Mouse (Mus musculus): ENCODE measurements around the gene Creb5. TPM values are rescaled to one million over a fixed set of nuclear protein-coding genes. Genes with fewer than 3 reads are reported as not detected.

Creb5 gene
- polyA plus RNA-seq, 1 experiment from 2014 or later = 0.20 TPM

DNA sequence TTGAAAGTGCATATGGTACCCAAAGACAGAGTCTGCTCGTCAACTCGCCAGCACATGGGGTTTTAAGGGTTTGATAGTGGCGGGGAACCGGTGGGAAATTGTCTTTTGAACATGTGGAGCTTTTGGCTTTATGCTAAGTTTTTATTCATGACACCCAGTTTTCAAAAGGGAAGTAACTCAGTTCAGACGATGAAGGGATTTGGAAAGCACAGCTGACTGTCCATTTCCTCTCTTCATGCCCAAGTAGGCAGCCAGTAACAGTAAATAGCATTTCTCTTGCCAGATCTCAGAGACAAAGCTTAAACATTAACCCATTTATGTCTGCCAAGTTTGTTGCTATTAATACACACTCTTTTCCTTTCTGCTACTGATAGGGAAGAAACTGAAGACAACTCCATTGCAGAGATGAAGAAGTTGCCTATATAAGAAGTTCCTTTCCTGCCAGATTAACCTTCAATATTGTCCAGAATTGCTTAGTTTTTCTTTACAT is 444.0 kb downstream of the Creb5 start:
- no peak for DNase-seq

DNA sequence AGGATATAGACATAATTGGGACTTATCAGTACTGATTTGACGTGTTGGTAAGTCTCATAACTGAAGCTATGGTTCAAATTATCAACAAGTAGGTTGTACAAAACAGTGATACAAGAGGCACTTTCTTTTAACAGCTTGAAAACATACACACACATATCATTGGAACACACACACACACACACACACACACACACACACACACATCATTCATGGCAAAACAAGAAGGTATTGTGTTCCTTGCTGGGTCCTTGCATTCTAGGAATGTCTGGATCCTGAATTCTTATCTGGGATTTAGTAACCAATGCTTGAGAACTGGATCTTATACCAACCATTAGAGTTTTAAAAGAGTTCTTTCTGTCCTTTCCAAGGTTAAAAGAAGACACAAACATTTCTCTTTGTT is 446.5 kb downstream of the Creb5 start:
- ATAC-seq (no peak), DNase-seq (no peak)
- TF ChIP-seq EP300 (IDR thresholded peaks at IDR 0.05; ENCODE audit: low read depth) = no peak
- no peak for TF ChIP-seq CTCF (IDR thresholded peaks at IDR 0.05; ENCODE audit: low read depth)
- no peak overlapping the region for H3K9ac ChIP-seq (replicated peaks)
- no peaks in the 10 kb centered on the region for H3K27me3 ChIP-seq (ENCODE audit: insufficient read depth, low read length)
- H3K9me3 ChIP-seq (ENCODE audit: low read length) = no peaks in the 10 kb centered on the region
- peaks cover 3% of the 10 kb centered on the region; the same call in 1 of the 2 replicates for H3K4me1 ChIP-seq (ENCODE audit: insufficient read depth)
- no peaks in the 10 kb centered on the region for H3K36me3 ChIP-seq (replicated peaks; ENCODE audit: insufficient read depth, low read length)
- H3K4me3 ChIP-seq (ENCODE audit: low read depth, low read length) = no peak overlapping the region
- no peak overlapping the region for H3K4me2 ChIP-seq (ENCODE audit: low read depth, low read length)
- WGBS (ENCODE audit: insufficient replicate concordance) = 72% methylated on average over 1 of the region's 1 CpGs
- H3K27ac ChIP-seq (ENCODE audit: low read depth) = no peak overlapping the region

More for the DNA sequence above, 444.0 kb downstream of the Creb5 start:
- H3K9me3 ChIP-seq (ENCODE audit: low read length) = no peaks in the 10 kb centered on the region
- no peak overlapping the region for H3K4me3 ChIP-seq (ENCODE audit: low read depth, low read length)
- ATAC-seq = no peak
- no peaks in the 10 kb centered on the region for H3K36me3 ChIP-seq (replicated peaks; ENCODE audit: insufficient read depth, low read length)
- H3K9ac ChIP-seq (replicated peaks) = no peak overlapping the region
- no peak overlapping the region for H3K27ac ChIP-seq (ENCODE audit: low read depth)
- WGBS (ENCODE audit: insufficient replicate concordance) = 63% methylated on average over 5 of the region's 5 CpGs
- H3K4me1 ChIP-seq (ENCODE audit: insufficient read depth) = peaks cover 3% of the 10 kb centered on the region; the same call in 1 of the 2 replicates
- H3K4me2 ChIP-seq (ENCODE audit: low read depth, low read length) = no peak overlapping the region
- no peaks in the 10 kb centered on the region for H3K27me3 ChIP-seq (ENCODE audit: insufficient read depth, low read length)
- no peak for TF ChIP-seq CTCF (IDR thresholded peaks at IDR 0.05; ENCODE audit: low read depth)
- no peak for TF ChIP-seq EP300 (IDR thresholded peaks at IDR 0.05; ENCODE audit: low read depth)

DNA sequence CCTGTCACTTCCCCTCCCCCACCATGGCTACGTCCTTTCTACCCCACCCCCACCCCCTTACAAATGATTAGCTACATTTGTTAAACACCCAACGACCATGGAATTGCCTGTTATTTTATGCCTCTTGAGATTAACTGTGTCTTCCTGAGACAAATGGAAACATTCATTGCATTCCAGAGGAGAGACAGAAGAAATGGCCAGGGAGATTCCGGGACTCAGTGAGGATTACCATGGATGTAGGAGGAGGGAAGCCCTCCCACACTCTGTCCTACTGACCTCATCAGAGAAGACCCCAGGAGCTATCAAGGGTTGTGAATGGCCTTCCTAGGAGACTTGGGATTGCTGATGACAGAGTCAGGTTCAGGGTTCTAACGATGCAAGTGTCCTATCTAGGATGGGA is 446.9 kb downstream of the Creb5 start:
- ATAC-seq = no peak
- WGBS (ENCODE audit: insufficient replicate concordance) = 50% methylated on average over 4 of the region's 4 CpGs

GRCm38 (mm10) chr6:53735696-53736095 is 448.6 kb downstream of the Creb5 start:
- DNase-seq = no peak
- no peak for TF ChIP-seq CTCF (IDR thresholded peaks at IDR 0.05; ENCODE audit: low read depth)
- TF ChIP-seq EP300 (IDR thresholded peaks at IDR 0.05; ENCODE audit: low read depth) = no peak
- Histone ChIP-seq H3K9ac (replicated peaks) (no peak overlapping the region), H3K4me1 (ENCODE audit: insufficient read depth) (peaks cover 2% of the 10 kb centered on the region; the same call in 1 of the 2 replicates), H3K36me3 (replicated peaks; ENCODE audit: insufficient read depth, low read length) (no peaks in the 10 kb centered on the region), H3K27ac (ENCODE audit: low read depth) (no peak overlapping the region), H3K9me3 (ENCODE audit: low read length) (no peaks in the 10 kb centered on the region), H3K4me3 (ENCODE audit: low read depth, low read length) (no peak overlapping the region), H3K4me2 (ENCODE audit: low read depth, low read length) (no peak overlapping the region), H3K27me3 (ENCODE audit: insufficient read depth, low read length) (no peaks in the 10 kb centered on the region)
- no peak for ATAC-seq
- 69% methylated on average over 6 of the region's 6 CpGs for WGBS (ENCODE audit: insufficient replicate concordance)

More for the DNA sequence above, 446.9 kb downstream of the Creb5 start:
- no peak for DNase-seq
- Histone ChIP-seq H3K4me3 (ENCODE audit: low read depth, low read length) (no peak overlapping the region), H3K27ac (ENCODE audit: low read depth) (no peak overlapping the region), H3K36me3 (replicated peaks; ENCODE audit: insufficient read depth, low read length) (no peaks in the 10 kb centered on the region), H3K27me3 (ENCODE audit: insufficient read depth, low read length) (no peaks in the 10 kb centered on the region), H3K9me3 (ENCODE audit: low read length) (no peaks in the 10 kb centered on the region), H3K4me1 (ENCODE audit: insufficient read depth) (peaks cover 3% of the 10 kb centered on the region; the same call in 1 of the 2 replicates), H3K4me2 (ENCODE audit: low read depth, low read length) (no peak overlapping the region), H3K9ac (replicated peaks) (no peak overlapping the region)
- TF ChIP-seq EP300 (IDR thresholded peaks at IDR 0.05; ENCODE audit: low read depth) = no peak

- TF ChIP-seq EP300 (IDR thresholded peaks at IDR 0.05; ENCODE audit: low read depth) (no peak), CTCF (IDR thresholded peaks at IDR 0.05; ENCODE audit: low read depth) (no peak)
- ATAC-seq = no peak
- no peaks in the 10 kb centered on the region for H3K27me3 ChIP-seq (ENCODE audit: insufficient read depth, low read length)
- no peaks in the 10 kb centered on the region for H3K36me3 ChIP-seq (replicated peaks; ENCODE audit: insufficient read depth, low read length)
- DNase-seq = no peak
- H3K4me3 ChIP-seq (ENCODE audit: low read depth, low read length) = no peak overlapping the region
- H3K9ac ChIP-seq (replicated peaks) = no peak overlapping the region
- H3K27ac ChIP-seq (ENCODE audit: low read depth) = no peak overlapping the region
- no peaks in the 10 kb centered on the region for H3K4me1 ChIP-seq (ENCODE audit: insufficient read depth)
- H3K9me3 ChIP-seq (ENCODE audit: low read length) = no peaks in the 10 kb centered on the region
- no peak overlapping the region for H3K4me2 ChIP-seq (ENCODE audit: low read depth, low read length)
These were observed 451.1 kb downstream of the Creb5 start for GRCm38 (mm10) chr6:53738206-53738605.

- H3K4me2 ChIP-seq (ENCODE audit: low read depth, low read length) = no peak overlapping the region
- no peak overlapping the region for H3K27ac ChIP-seq (ENCODE audit: low read depth)
- no peak for TF ChIP-seq CTCF (IDR thresholded peaks at IDR 0.05; ENCODE audit: low read depth)
- TF ChIP-seq EP300 (IDR thresholded peaks at IDR 0.05; ENCODE audit: low read depth) = no peak
- H3K4me1 ChIP-seq (ENCODE audit: insufficient read depth) = no peaks in the 10 kb centered on the region
- H3K4me3 ChIP-seq (ENCODE audit: low read depth, low read length) = no peak overlapping the region
- H3K9me3 ChIP-seq (ENCODE audit: low read length) = no peaks in the 10 kb centered on the region
- H3K36me3 ChIP-seq (replicated peaks; ENCODE audit: insufficient read depth, low read length) = no peaks in the 10 kb centered on the region
- 76% methylated on average over 3 of the region's 3 CpGs for WGBS (ENCODE audit: insufficient replicate concordance)
- H3K9ac ChIP-seq (replicated peaks) = no peak overlapping the region
- H3K27me3 ChIP-seq (ENCODE audit: insufficient read depth, low read length) = no peaks in the 10 kb centered on the region
- no peak for ATAC-seq
- DNase-seq = no peak
These were observed 454.2 kb downstream of the Creb5 start for GRCm38 (mm10) chr6:53741222-53741621.

Other genes starting within 250 kb of the Creb5 start
- 2.5 and 3.3 TPM in 2 replicates for gene Jazf1, start 218.6 kb upstream of the Creb5 start, polyA plus RNA-seq (2015; fragmentation: Nextera tagmentation; extraction: Ambion mirVana)